ENCODE assay signal across 9 mouse cellular contexts in genomic region chr7:44591348-44592116, GRCm38 (mm10). TPM values are rescaled to one million over a fixed set of nuclear protein-coding genes. Genes with fewer than 3 reads are reported as not detected.
DNase-seq lines count a peak whose midpoint lies in the region; ATAC-seq and TF ChIP-seq lines count a peak whose summit lies in the region.
"Had no signal": no experiment of that assay in that cellular context is flagged by ENCODE, and none has a peak within 500 bp of the region (broad histone marks: within the 10 kb centered on the region; RNA-seq: fewer than 3 reads in every experiment).

No protein-coding gene starts in this region.

- no peak for TF ChIP-seq CTCF in spleen, adult 2 months (IDR thresholded peaks at IDR 0.05; ENCODE audit: extremely low read depth, insufficient read depth, insufficient read length, insufficient replicate concordance)

- peak overlapping the region; percentile 82 for H3K9ac ChIP-seq in hindbrain, embryonic 13.5 days
- H3K9ac ChIP-seq in midbrain, embryonic 12.5 days (replicated peaks) = peak overlapping the region; percentile 69

- H3K36me3 ChIP-seq in erythroblast, embryonic 14.5 days (ENCODE audit: control insufficient read depth) = no peaks in the 10 kb centered on the region
- H3K36me3 ChIP-seq in spleen, adult 2 months (ENCODE audit: control insufficient read depth, insufficient read depth, low read length) = no peaks in the 10 kb centered on the region
- peaks cover 4% of the 10 kb centered on the region for H3K36me3 ChIP-seq in hindbrain, embryonic 13.5 days
- H3K36me3 ChIP-seq in midbrain, embryonic 12.5 days = no peaks in the 10 kb centered on the region

- peak in 1 of 2 experiments; percentile 22 for DNase-seq in spleen, adult 2 months (ENCODE audit: low read depth in 1 of 2, low spot score in 2 of 2)
- DNase-seq in spleen, postnatal 10 days (ENCODE audit: low spot score in 2 of 2) = no peak
- DNase-seq in layer of hippocampus, adult 9-11 months = no peak
- no peak for DNase-seq in adrenal gland, postnatal 10 days

- peaks cover 22% of the 10 kb centered on the region; the same call in 1 of the 2 replicates for H3K9me3 ChIP-seq in erythroblast, embryonic 14.5 days (ENCODE audit: control insufficient read depth, low read length)
- no peaks in the 10 kb centered on the region for H3K9me3 ChIP-seq in hindbrain, embryonic 13.5 days
- H3K9me3 ChIP-seq in midbrain, embryonic 12.5 days = no peaks in the 10 kb centered on the region

- TF ChIP-seq POLR2A in spleen, adult 2 months (IDR thresholded peaks at IDR 0.05; ENCODE audit: low read depth, low read length) = no peak

- peaks cover 16% of the 10 kb centered on the region for H3K4me1 ChIP-seq in erythroblast, embryonic 14.5 days (ENCODE audit: control insufficient read depth)
- peaks cover 28% of the 10 kb centered on the region for H3K4me1 ChIP-seq in spleen, adult 2 months (ENCODE audit: control insufficient read depth, insufficient read depth, insufficient read length)
- H3K4me1 ChIP-seq in hindbrain, embryonic 13.5 days (replicated peaks) = peaks cover 72% of the 10 kb centered on the region
- H3K4me1 ChIP-seq in midbrain, embryonic 12.5 days = peaks cover 70% of the 10 kb centered on the region

- H3K27ac ChIP-seq in spleen, adult 2 months (ENCODE audit: insufficient read depth, low read length) = no peak overlapping the region
- H3K27ac ChIP-seq in hindbrain, embryonic 13.5 days = peak overlapping the region; percentile 86; the same call in 1 of the 2 replicates
- H3K27ac ChIP-seq in midbrain, embryonic 12.5 days (replicated peaks) = peak overlapping the region; percentile 74; the same call in 1 of the 2 replicates

- 4% methylated on average over 58 of the region's 60 CpGs for WGBS in spleen, adult 2 months
- under 1% methylated on average over 50 of the region's 60 CpGs for WGBS in hindbrain, embryonic 13.5 days
- under 1% methylated on average over 58 of the region's 60 CpGs for WGBS in midbrain, embryonic 12.5 days

- peaks cover 76% of the 10 kb centered on the region for H3K27me3 ChIP-seq in erythroblast, embryonic 14.5 days (ENCODE audit: control insufficient read depth)
- H3K27me3 ChIP-seq in spleen, adult 2 months (ENCODE audit: control insufficient read depth, insufficient read depth, low read length) = peaks cover 14% of the 10 kb centered on the region
- peaks cover 37% of the 10 kb centered on the region for H3K27me3 ChIP-seq in hindbrain, embryonic 13.5 days
- H3K27me3 ChIP-seq in midbrain, embryonic 12.5 days = peaks cover 64% of the 10 kb centered on the region

- H3K4me2 ChIP-seq in hindbrain, embryonic 13.5 days = peak overlapping the region; percentile 85
- H3K4me2 ChIP-seq in midbrain, embryonic 12.5 days (replicated peaks) = peak overlapping the region; percentile 100

- no peak for ATAC-seq in erythroblast, adult 5-6 weeks (replicated peaks; ENCODE audit: low FRiP score, poor library complexity, severe bottlenecking)
- no peak for ATAC-seq in hindbrain, embryonic 13.5 days (ENCODE audit: low FRiP score)
- no peak for ATAC-seq in midbrain, embryonic 12.5 days (ENCODE audit: low FRiP score, low read depth)

- H3K4me3 ChIP-seq in erythroblast, embryonic 14.5 days (replicated peaks) = peak overlapping the region; percentile 39
- H3K4me3 ChIP-seq in spleen, adult 2 months (ENCODE audit: extremely low read depth, insufficient read depth, insufficient read length) = peak overlapping the region; percentile 56
- H3K4me3 ChIP-seq in hindbrain, embryonic 13.5 days = peak overlapping the region; percentile 66
- peak overlapping the region; percentile 72 for H3K4me3 ChIP-seq in midbrain, embryonic 12.5 days

RNA-seq across cellular contexts. Expression of gene Kcnc3, which starts 1.1 kb away (rescaled TPM):
- polyA plus RNA-seq in erythroblast, embryonic 14.5 days (2012) = 0.01 TPM in 2 replicates
- total RNA-seq in erythroblast, adult 5-6 weeks (2015; ENCODE audit: low replicate concordance) = not detected in 2 replicates
- total RNA-seq in erythroblast, adult 5-6 weeks (2017; ENCODE audit: low replicate concordance) = 0.42 TPM in 1 of 2 replicates, not detected in the other
- 3.5 and 4.2 TPM in 2 replicates for polyA plus RNA-seq in spleen, adult 2 months (2012; rRNA removed)
- polyA plus RNA-seq in hindbrain, embryonic 13.5 days (2015; fragmentation: Nextera tagmentation; extraction: Ambion mirVana) = 4.4 and 5.0 TPM in 2 replicates
- polyA plus RNA-seq in midbrain, embryonic 12.5 days (2016; fragmentation: Nextera tagmentation; extraction: Ambion mirVana) = 2.3 and 2.6 TPM in 2 replicates
- 1 to 10 TPM; 4.7 to 4.8 TPM for total RNA-seq in adrenal gland, postnatal 10 days (2021)

RNA-seq across cellular contexts. Expression of gene Napsa, which starts 19.4 kb away (rescaled TPM):
- polyA plus RNA-seq in erythroblast, embryonic 14.5 days (2012) = 0.20 and 0.21 TPM in 2 replicates
- total RNA-seq in erythroblast, adult 5-6 weeks (2015; ENCODE audit: low replicate concordance) = 66.9 TPM in 2 replicates
- 18.0 and 26.1 TPM in 2 replicates for total RNA-seq in erythroblast, adult 5-6 weeks (2017; ENCODE audit: low replicate concordance)
- polyA plus RNA-seq in spleen, adult 2 months (2012; rRNA removed) = 256 and 335 TPM in 2 replicates
- 1.1 and 1.7 TPM in 2 replicates for polyA plus RNA-seq in hindbrain, embryonic 13.5 days (2015; fragmentation: Nextera tagmentation; extraction: Ambion mirVana)
- polyA plus RNA-seq in midbrain, embryonic 12.5 days (2016; fragmentation: Nextera tagmentation; extraction: Ambion mirVana) = 0.45 and 0.60 TPM in 2 replicates
- total RNA-seq in adrenal gland, postnatal 10 days (2021) = 1 to 10 TPM; 3.2 to 3.9 TPM

RNA-seq across cellular contexts. Expression of gene Nr1h2, which starts 37.8 kb away (rescaled TPM):
- 49.7 and 62.9 TPM in 2 replicates for polyA plus RNA-seq in erythroblast, embryonic 14.5 days (2012)
- 34.4 and 41.8 TPM in 2 replicates for total RNA-seq in erythroblast, adult 5-6 weeks (2015; ENCODE audit: low replicate concordance)
- 32.0 and 41.0 TPM in 2 replicates for total RNA-seq in erythroblast, adult 5-6 weeks (2017; ENCODE audit: low replicate concordance)
- polyA plus RNA-seq in spleen, adult 2 months (2012; rRNA removed) = 162 and 211 TPM in 2 replicates
- 69.8 and 70.9 TPM in 2 replicates for polyA plus RNA-seq in hindbrain, embryonic 13.5 days (2015; fragmentation: Nextera tagmentation; extraction: Ambion mirVana)
- 78.2 and 80.3 TPM in 2 replicates for polyA plus RNA-seq in midbrain, embryonic 12.5 days (2016; fragmentation: Nextera tagmentation; extraction: Ambion mirVana)
- total RNA-seq in adrenal gland, postnatal 10 days (2021) = 10 to 100 TPM; 90.7 to 91.0 TPM

RNA-seq across cellular contexts. Expression of gene Pold1, which starts 42.9 kb away (rescaled TPM):
- 24.0 and 25.1 TPM in 2 replicates for polyA plus RNA-seq in erythroblast, embryonic 14.5 days (2012)
- 21.3 and 26.5 TPM in 2 replicates for total RNA-seq in erythroblast, adult 5-6 weeks (2015; ENCODE audit: low replicate concordance)
- total RNA-seq in erythroblast, adult 5-6 weeks (2017; ENCODE audit: low replicate concordance) = 16.2 and 29.3 TPM in 2 replicates
- polyA plus RNA-seq in spleen, adult 2 months (2012; rRNA removed) = 118 and 121 TPM in 2 replicates
- 24.4 and 28.8 TPM in 2 replicates for polyA plus RNA-seq in hindbrain, embryonic 13.5 days (2015; fragmentation: Nextera tagmentation; extraction: Ambion mirVana)
- 94.1 and 96.0 TPM in 2 replicates for polyA plus RNA-seq in midbrain, embryonic 12.5 days (2016; fragmentation: Nextera tagmentation; extraction: Ambion mirVana)
- 10 to 100 TPM; 20.6 to 30.7 TPM for total RNA-seq in adrenal gland, postnatal 10 days (2021)

RNA-seq across cellular contexts. Expression of gene Spib, which starts 59.7 kb away (rescaled TPM):
- 0.08 TPM in 2 replicates for polyA plus RNA-seq in erythroblast, embryonic 14.5 days (2012)
- 1.7 and 1.9 TPM in 2 replicates for total RNA-seq in erythroblast, adult 5-6 weeks (2015; ENCODE audit: low replicate concordance)
- total RNA-seq in erythroblast, adult 5-6 weeks (2017; ENCODE audit: low replicate concordance) = 1.9 and 2.6 TPM in 2 replicates
- polyA plus RNA-seq in spleen, adult 2 months (2012; rRNA removed) = 285 and 365 TPM in 2 replicates
- polyA plus RNA-seq in hindbrain, embryonic 13.5 days (2015; fragmentation: Nextera tagmentation; extraction: Ambion mirVana) = not detected in 2 replicates
- polyA plus RNA-seq in midbrain, embryonic 12.5 days (2016; fragmentation: Nextera tagmentation; extraction: Ambion mirVana) = not detected in 2 replicates
- 1 to 10 TPM; 6.5 to 7.3 TPM for total RNA-seq in adrenal gland, postnatal 10 days (2021)
- total RNA-seq: gastrocnemius, adult 8-10 months had no signal

Comparison
In these comparisons a context has a peak if more than half of its experiments do, and no peak if none do; other contexts are left out.
1. RNA of gene Napsa, which starts 19.4 kb away (polyA plus RNA-seq): 256 to 335 TPM in spleen, adult 2 months; 1.1 to 1.7 TPM in hindbrain, embryonic 13.5 days, 0.45 to 0.60 TPM in midbrain, embryonic 12.5 days and 0.20 to 0.21 TPM in erythroblast, embryonic 14.5 days; every median in the first group is over 10 times any median in the second.
2. Peak in every context shown above with its lines, with median percentiles within 50 percentile points of each other: H3K4me3 ChIP-seq.